Mouse (Mus musculus) cortical plate, adult 2 months (tissue): ENCODE measurements around the gene Slc9a3.

Source experiments
- CTCF ChIP-seq: fragments of 200-500 bp; IDR thresholded peaks from 2 replicates; pipeline ENCODE4 v1.5.1; 2011; ENCODE audit warnings: mild to moderate bottlenecking, control low read depth, low read length; ENCODE audit not compliant: insufficient read depth; ENCODE audit errors: extremely low read depth
- POLR2A ChIP-seq: fragments of 200-500 bp; IDR thresholded peaks from 2 replicates; pipeline ENCODE4 v1.6.1; 2011; ENCODE audit warnings: mild to moderate bottlenecking, low read length, control low read depth; ENCODE audit not compliant: insufficient read depth; ENCODE audit errors: extremely low read depth

DNA sequence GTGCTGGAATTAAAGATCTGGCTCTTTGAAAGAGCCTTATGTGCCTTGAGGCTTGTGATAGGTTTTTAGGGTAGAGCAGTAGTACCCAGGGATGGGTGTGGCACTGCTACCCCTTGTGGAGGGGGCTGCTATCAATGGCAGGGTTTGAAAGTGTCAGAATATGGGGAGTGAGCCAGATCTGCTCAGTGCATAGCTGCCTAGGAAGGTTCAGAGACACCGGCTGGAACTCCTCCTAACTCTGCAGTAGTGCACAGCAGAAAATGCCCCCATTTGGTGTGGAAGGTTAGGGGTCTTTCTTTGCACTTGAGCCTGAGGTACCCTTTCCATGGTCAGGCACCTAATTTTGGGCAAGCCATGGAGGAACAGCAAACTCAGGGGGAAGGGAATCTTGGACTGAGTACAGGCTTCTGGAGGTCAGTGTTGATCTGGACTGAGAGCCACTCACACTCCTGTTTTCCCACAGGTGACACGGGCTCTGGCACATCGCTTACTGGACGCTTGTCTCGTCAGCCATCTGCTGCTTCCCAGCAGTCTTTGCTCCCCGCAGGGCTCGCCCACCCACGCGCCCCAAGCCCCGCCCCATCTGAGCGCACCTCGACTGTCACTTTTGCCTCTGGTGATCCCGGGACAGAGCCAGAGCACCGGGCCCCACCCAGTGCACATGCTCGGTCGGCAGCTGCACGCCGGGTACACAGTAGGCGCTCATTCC is 45.2 kb downstream of the Slc9a3 start:
- no peak for TF ChIP-seq POLR2A
- no peak for TF ChIP-seq CTCF
